Mouse (Mus musculus) limb, embryonic 14.5 days (tissue): ENCODE measurements around the gene Pcdh19. TPM values are rescaled to one million over a fixed set of nuclear protein-coding genes. Genes with fewer than 3 reads are reported as not detected.
"Not testable (repeated sequence)": the region's sequence is repeated elsewhere in the genome, so short reads cannot be mapped to it uniquely, and the experiment has no call there.

Source experiments
- ATAC-seq: fragments of 200-750 bp; cut with Nextera tagmentation; 2 replicates; pipeline ENCODE4 v1.8.0; 2017; ENCODE audit warnings: low read depth, moderate number of reproducible peaks, moderate TSS enrichment; ENCODE audit not compliant: low FRiP score
- DNase-seq: peaks from one replicate; pipeline ENCODE4 v3.0.0-alpha.2; 2015; ENCODE audit warnings: low spot score
- H3K27ac ChIP-seq: fragments of 300-500 bp; sonication (generic); replicated peaks from 2 replicates; pipeline ENCODE4 v1.5.1; 2014; ENCODE audit warnings: low read depth, mild to moderate bottlenecking, low read length, moderate library complexity, mixed read lengths
- H3K27me3 ChIP-seq: fragments of 300-500 bp; sonication (generic); 2 replicates; pipeline ENCODE4 v1.6.1; 2014; ENCODE audit warnings: low read length, mixed read lengths; ENCODE audit not compliant: control insufficient read depth, insufficient read depth
- H3K36me3 ChIP-seq: fragments of 300-500 bp; sonication (generic); 2 replicates; pipeline ENCODE4 v1.6.1; 2014; ENCODE audit warnings: mild to moderate bottlenecking, low read length, moderate library complexity, mixed read lengths; ENCODE audit not compliant: control insufficient read depth, insufficient read depth
- H3K4me1 ChIP-seq: fragments of 300-500 bp; sonication (generic); 2 replicates; pipeline ENCODE4 v1.6.1; 2014; ENCODE audit warnings: antibody characterized with exemption, low read length, mixed read lengths; ENCODE audit not compliant: control insufficient read depth, insufficient read depth
- H3K4me2 ChIP-seq: fragments of 300-500 bp; sonication (generic); replicated peaks from 2 replicates; pipeline ENCODE4 v1.6.1; 2014; ENCODE audit warnings: low read depth, mild to moderate bottlenecking, low read length, moderate library complexity; ENCODE audit not compliant: severe bottlenecking
- H3K4me3 ChIP-seq: fragments of 300-500 bp; sonication (generic); replicated peaks from 2 replicates; pipeline ENCODE4 v1.5.1; 2014; ENCODE audit warnings: low read length
- H3K9ac ChIP-seq: fragments of 300-500 bp; sonication (generic); 2 replicates; pipeline ENCODE4 v1.6.1; 2014; ENCODE audit warnings: mild to moderate bottlenecking, low read depth, low read length, moderate library complexity; ENCODE audit not compliant: severe bottlenecking
- H3K9me3 ChIP-seq: fragments of 300-500 bp; sonication (generic); 2 replicates; pipeline ENCODE4 v1.6.1; 2016; ENCODE audit warnings: low read length; ENCODE audit not compliant: control insufficient read depth
- POLR2A ChIP-seq: fragments of 200-500 bp; IDR thresholded peaks from 2 replicates; pipeline ENCODE4 v1.8.0; 2012; ENCODE audit warnings: inconsistent platforms, mild to moderate bottlenecking, moderate library complexity, borderline replicate concordance; ENCODE audit not compliant: insufficient read depth, insufficient read length; ENCODE audit errors: extremely low read depth
- WGBS: fragments of 180-500 bp; shearing (Covaris S2); extraction: QIAGEN DNeasy Blood & Tissue Kit; methylation state at CpG from one replicate; pipeline ENCODE4 v1.1.7; 2014; 5-methylcytosine and 5-hydroxymethylcytosine counted together
- polyA plus RNA-seq, 2 experiments: library from polyadenylated mRNA; depleted of rRNA in 1 of 2; stranded (reverse) in 1 of 2; unstranded in 1 of 2; fragments of >200 nt; fragmentation: Nextera tagmentation in 1 of 2; extraction: Ambion mirVana in 1 of 2; gene quantifications; 2 replicates each; pipeline versions ENCODE4 v1.2.1 to v1.2.3; 2012 to 2014

Gene Pcdh19
- polyA plus RNA-seq (2012; rRNA removed): 5.0 and 5.7 TPM in 2 replicates
- polyA plus RNA-seq (2014; fragmentation: Nextera tagmentation; extraction: Ambion mirVana): 7.6 and 10.7 TPM in 2 replicates

GRCm38 (mm10) chrX:133688840-133689239 lies at the start of gene Pcdh19:
Gene Pcdh19, minus strand, starts transcription at chrX:133688987.
- Histone ChIP-seq H3K27ac (peak within 1 kb of the TSS; percentile 61; the same call in 1 of the 2 replicates), H3K9ac (peak within 1 kb of the TSS; percentile 55), H3K4me2 (peak within 1 kb of the TSS; percentile 67), H3K4me3 (peak within 1 kb of the TSS; percentile 49), H3K9me3 (no peaks in the 10 kb centered on the region), H3K36me3 (no peaks in the 10 kb centered on the region), H3K4me1 (0 out of 2 replicates have a peak, but pooled peaks cover 4% of the 10 kb centered on the region), H3K27me3 (peaks cover 11% of the 10 kb centered on the region)
- TF ChIP-seq POLR2A: peak; percentile 39; the same call in 1 of the 2 replicates
- ATAC-seq (peak; percentile 94), DNase-seq (peak; percentile 81)
- WGBS: 13% methylated on average over 10 of the region's 26 CpGs

GRCm38 (mm10) chrX:133735871-133736270 lies 47.1 kb upstream of the Pcdh19 start:
- DNase-seq (no peak), ATAC-seq (no peak)
- no peak overlapping the region for H3K27ac ChIP-seq
- no peak overlapping the region for H3K4me3 ChIP-seq
- no peak overlapping the region for H3K4me2 ChIP-seq
- H3K4me1 ChIP-seq: no peaks in the 10 kb centered on the region
- TF ChIP-seq POLR2A: no peak
- no peak overlapping the region for H3K9ac ChIP-seq
- no peaks in the 10 kb centered on the region for H3K27me3 ChIP-seq
- H3K36me3 ChIP-seq: no peaks in the 10 kb centered on the region
- WGBS: 66% methylated on average over 2 of the region's 2 CpGs
- no peaks in the 10 kb centered on the region for H3K9me3 ChIP-seq

GRCm38 (mm10) chrX:133734984-133735383 lies 46.2 kb upstream of the Pcdh19 start:
- H3K36me3 ChIP-seq: no peaks in the 10 kb centered on the region
- no peak for TF ChIP-seq POLR2A
- ATAC-seq (no peak), DNase-seq (peak; percentile 9)
- H3K9me3 ChIP-seq: no peaks in the 10 kb centered on the region
- 43% methylated on average over 6 of the region's 6 CpGs for WGBS
- H3K9ac ChIP-seq: no peak overlapping the region
- no peaks in the 10 kb centered on the region for H3K27me3 ChIP-seq
- no peaks in the 10 kb centered on the region for H3K4me1 ChIP-seq
- H3K27ac ChIP-seq: no peak overlapping the region
- no peak overlapping the region for H3K4me2 ChIP-seq
- no peak overlapping the region for H3K4me3 ChIP-seq

GRCm38 (mm10) chrX:133721517-133721916 lies 32.7 kb upstream of the Pcdh19 start:
- WGBS: 82% methylated on average over 3 of the region's 3 CpGs
- no peak for TF ChIP-seq POLR2A

GRCm38 (mm10) chrX:133710621-133711020 lies 21.8 kb upstream of the Pcdh19 start:
- DNase-seq (no peak), ATAC-seq (no peak)
- H3K4me1 ChIP-seq: no peaks in the 10 kb centered on the region
- H3K4me2 ChIP-seq: no peak overlapping the region
- WGBS: 66% methylated on average over 2 of the region's 2 CpGs
- no peaks in the 10 kb centered on the region for H3K36me3 ChIP-seq
- no peaks in the 10 kb centered on the region for H3K27me3 ChIP-seq
- no peak overlapping the region for H3K27ac ChIP-seq
- H3K9me3 ChIP-seq: no peaks in the 10 kb centered on the region
- no peak overlapping the region for H3K9ac ChIP-seq
- TF ChIP-seq POLR2A: no peak
- H3K4me3 ChIP-seq: no peak overlapping the region

More at GRCm38 (mm10) chrX:133721517-133721916, 32.7 kb upstream of the Pcdh19 start:
- Histone ChIP-seq H3K27ac (no peak overlapping the region), H3K36me3 (no peaks in the 10 kb centered on the region), H3K4me3 (no peak overlapping the region), H3K4me2 (no peak overlapping the region), H3K4me1 (no peaks in the 10 kb centered on the region), H3K9ac (no peak overlapping the region), H3K27me3 (no peaks in the 10 kb centered on the region), H3K9me3 (no peaks in the 10 kb centered on the region)
- DNase-seq (no peak), ATAC-seq (no peak)

GRCm38 (mm10) chrX:133702902-133703301 lies 14.1 kb upstream of the Pcdh19 start:
- 90% methylated on average over 1 of the region's 1 CpGs for WGBS

GRCm38 (mm10) chrX:133697871-133698270 lies 9.1 kb upstream of the Pcdh19 start:
- H3K4me1 ChIP-seq, H3K4me3 ChIP-seq, DNase-seq, H3K9ac ChIP-seq, H3K36me3 ChIP-seq, ATAC-seq, H3K9me3 ChIP-seq, H3K4me2 ChIP-seq, H3K27me3 ChIP-seq, H3K27ac ChIP-seq: not testable (repeated sequence)
- WGBS: 76% methylated on average over 2 of the region's 4 CpGs

More at GRCm38 (mm10) chrX:133702902-133703301, 14.1 kb upstream of the Pcdh19 start:
- no peaks in the 10 kb centered on the region for H3K4me1 ChIP-seq
- H3K9me3 ChIP-seq: no peaks in the 10 kb centered on the region
- no peaks in the 10 kb centered on the region for H3K36me3 ChIP-seq
- no peaks in the 10 kb centered on the region for H3K27me3 ChIP-seq
- H3K4me3 ChIP-seq: no peak overlapping the region
- H3K4me2 ChIP-seq: no peak overlapping the region
- no peak overlapping the region for H3K27ac ChIP-seq
- no peak overlapping the region for H3K9ac ChIP-seq
- ATAC-seq (no peak), DNase-seq (no peak)
- no peak for TF ChIP-seq POLR2A
